12 mouse cellular contexts compared by ENCODE assay signal in genomic region chr16:9279726-9280125, GRCm38 (mm10).
"Had no signal": no experiment of that assay in that cellular context is flagged by ENCODE, and none has a peak within 500 bp of the region (broad histone marks: within the 10 kb centered on the region; RNA-seq: fewer than 3 reads in every experiment).

No protein-coding gene starts in this region.

- H3K4me3 ChIP-seq: limb, embryonic 12.5 days; liver, embryonic 13.5 days; lung, embryonic 15.5 days; midbrain, embryonic 13.5 days had no signal

- H3K27ac ChIP-seq: limb, embryonic 12.5 days; liver, embryonic 13.5 days; lung, embryonic 15.5 days; macrophage had no signal

- DNase-seq: kidney, adult 11 months; kidney, postnatal 10 days; kidney, postnatal 4 days; liver; liver, embryonic 13.5 days; liver, postnatal 0 days; lung, postnatal 14 days; thymus, postnatal 36 days had no signal
